Mouse (Mus musculus): ENCODE data around the gene Tmem53.
"Not testable (repeated sequence)": the region's sequence is repeated elsewhere in the genome, so short reads cannot be mapped to it uniquely, and the experiment has no call there.

The Tmem53 gene

GRCm38 (mm10) chr4:117250982-117251381, 769 bp upstream of the Tmem53 start:
- DNase-seq (ENCODE audit: low spot score) = no peak

GRCm38 (mm10) chr4:117252351-117252750, 600 bp downstream of the Tmem53 start:
- DNase-seq (ENCODE audit: low spot score) = no peak

- no peak for DNase-seq (ENCODE audit: low spot score)
Observed at GRCm38 (mm10) chr4:117252755-117253154, 1.0 kb downstream of the Tmem53 start.

- DNase-seq (ENCODE audit: low spot score) = no peak
Observed at GRCm38 (mm10) chr4:117253218-117254016, 1.7 kb downstream of the Tmem53 start.

GRCm38 (mm10) chr4:117254017-117254627, 2.4 kb downstream of the Tmem53 start:
- no peak for DNase-seq (ENCODE audit: low spot score)

GRCm38 (mm10) chr4:117254672-117255071, 2.9 kb downstream of the Tmem53 start:
- no peak for DNase-seq (ENCODE audit: low spot score)

- DNase-seq (ENCODE audit: low spot score) = not testable (repeated sequence)
Observed at GRCm38 (mm10) chr4:117259909-117260308, 8.2 kb downstream of the Tmem53 start.

- DNase-seq (ENCODE audit: low spot score) = no peak
Observed at GRCm38 (mm10) chr4:117261222-117261621, 9.5 kb downstream of the Tmem53 start.

- DNase-seq (ENCODE audit: low spot score) = no peak
Observed at GRCm38 (mm10) chr4:117262101-117262913, 10.6 kb downstream of the Tmem53 start.

- DNase-seq (ENCODE audit: low spot score) = no peak
Observed at GRCm38 (mm10) chr4:117262987-117263386, 11.2 kb downstream of the Tmem53 start.

- DNase-seq (ENCODE audit: low spot score) = peak; percentile 51
Observed at GRCm38 (mm10) chr4:117267284-117267683, 15.5 kb downstream of the Tmem53 start.

GRCm38 (mm10) chr4:117267831-117268437, 16.2 kb downstream of the Tmem53 start:
- DNase-seq (ENCODE audit: low spot score) = no peak

- DNase-seq (ENCODE audit: low spot score) = peak; percentile 43
Observed at GRCm38 (mm10) chr4:117270278-117270677, 18.5 kb downstream of the Tmem53 start.

GRCm38 (mm10) chr4:117272459-117272858, 20.7 kb downstream of the Tmem53 start:
- no peak for DNase-seq (ENCODE audit: low spot score)

GRCm38 (mm10) chr4:117274720-117275119, 23.0 kb downstream of the Tmem53 start:
- no peak for DNase-seq (ENCODE audit: low spot score)

GRCm38 (mm10) chr4:117276281-117276711, 24.5 kb downstream of the Tmem53 start:
- DNase-seq (ENCODE audit: low spot score) = no peak

GRCm38 (mm10) chr4:117277021-117277420, 25.3 kb downstream of the Tmem53 start:
- DNase-seq (ENCODE audit: low spot score) = no peak

GRCm38 (mm10) chr4:117277687-117278086, 25.9 kb downstream of the Tmem53 start:
- DNase-seq (ENCODE audit: low spot score) = no peak

- no peak for DNase-seq (ENCODE audit: low spot score)
Observed at GRCm38 (mm10) chr4:117278381-117279252, 26.9 kb downstream of the Tmem53 start.

- no peak for DNase-seq (ENCODE audit: low spot score)
Observed at GRCm38 (mm10) chr4:117279253-117279642, 27.5 kb downstream of the Tmem53 start.

- no peak for DNase-seq (ENCODE audit: low spot score)
Observed at GRCm38 (mm10) chr4:117280397-117280930, 28.7 kb downstream of the Tmem53 start.

Measured in spleen, adult 12 weeks (tissue).